Mouse (Mus musculus) brain, embryonic 14.5 days (tissue): ENCODE data around the gene Mybl2.

Source experiments
- CTCF ChIP-seq: fragments of 200-500 bp; IDR thresholded peaks from 2 replicates; pipeline ENCODE4 v1.5.1; 2012; ENCODE audit warnings: inconsistent platforms, mild to moderate bottlenecking, moderate library complexity, borderline replicate concordance; ENCODE audit not compliant: insufficient read depth, insufficient read length; ENCODE audit errors: extremely low read depth
- POLR2A ChIP-seq: fragments of 200-500 bp; IDR thresholded peaks from 2 replicates; pipeline ENCODE4 v1.6.1; 2012; ENCODE audit warnings: mild to moderate bottlenecking, inconsistent platforms, borderline replicate concordance; ENCODE audit not compliant: poor library complexity, insufficient read depth, insufficient read length, severe bottlenecking; ENCODE audit errors: extremely low read depth

- no peak for TF ChIP-seq POLR2A
- TF ChIP-seq CTCF, result no peak
These were observed 24.6 kb downstream of the Mybl2 start for GRCm38 (mm10) chr2:163079041-163079440.
